Mouse (Mus musculus) thymus, adult 18-20 months (tissue): Measurements from ENCODE around the gene Nkd2.

Experiments
- DNase-seq, 2 experiments: peaks; one replicate each; pipeline ENCODE4 v3.0.0; 2022; ENCODE audit warnings: mixed read lengths in 2 of 2

Nkd2 gene

DNA sequence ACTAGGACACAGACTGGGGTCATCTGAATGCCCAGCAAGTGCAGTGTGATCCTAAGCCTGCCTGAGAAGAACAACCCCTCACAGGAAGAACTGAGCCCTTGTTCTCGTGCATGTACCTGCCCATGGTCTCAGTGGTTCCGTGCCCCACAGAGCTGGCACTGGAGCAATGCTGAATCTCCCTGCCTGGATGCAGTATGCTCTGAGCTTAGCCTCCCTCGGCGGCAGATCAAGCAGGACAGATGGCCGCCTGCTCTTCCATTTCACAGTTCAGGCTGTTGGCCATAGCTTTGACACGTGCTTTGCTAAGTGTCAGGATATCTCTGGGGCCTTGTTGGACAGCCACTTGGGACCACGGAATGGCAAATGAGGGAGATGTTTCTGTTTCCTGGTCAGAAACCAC lies 33.2 kb downstream of the Nkd2 start:
- DNase-seq: no peak

DNA sequence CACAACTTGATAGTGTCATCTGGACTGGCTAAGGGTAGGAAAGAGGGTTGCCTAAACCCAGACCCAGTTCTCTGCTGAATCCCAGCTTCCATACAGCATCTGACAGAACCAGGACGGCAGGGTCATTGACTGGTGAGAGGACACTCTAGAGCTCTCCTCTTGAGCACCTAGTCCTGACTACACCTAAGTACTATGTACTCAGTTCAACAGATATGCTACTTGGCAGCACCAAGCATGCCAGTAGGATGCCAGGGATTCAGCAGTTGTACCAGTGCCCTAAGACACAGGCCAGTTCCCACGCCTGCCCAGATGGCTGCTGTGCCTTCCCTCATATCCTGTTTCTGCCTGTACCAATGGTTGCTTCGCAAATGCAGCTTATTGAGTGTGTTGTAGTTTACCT lies 34.5 kb downstream of the Nkd2 start:
- no peak for DNase-seq

DNA sequence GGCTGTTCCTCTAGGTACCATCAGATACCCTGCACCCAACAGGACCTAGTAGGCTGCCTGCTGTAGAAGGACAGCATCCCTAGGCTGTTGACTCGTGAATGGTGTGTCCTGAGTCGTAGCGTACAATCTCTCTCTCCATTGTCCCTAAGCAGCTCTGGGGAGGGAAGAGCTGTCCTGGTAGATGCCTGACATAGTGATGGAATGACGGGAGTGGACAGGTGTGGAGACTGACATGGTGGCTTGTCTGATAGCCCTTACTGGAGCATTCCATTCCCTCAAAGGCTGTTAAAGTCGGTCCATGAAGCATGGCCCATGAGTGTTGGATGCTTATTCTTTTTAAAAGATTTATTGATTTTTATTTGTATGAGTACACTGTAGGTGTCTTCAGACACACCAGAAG lies 42.5 kb downstream of the Nkd2 start:
- no peak for DNase-seq

DNA sequence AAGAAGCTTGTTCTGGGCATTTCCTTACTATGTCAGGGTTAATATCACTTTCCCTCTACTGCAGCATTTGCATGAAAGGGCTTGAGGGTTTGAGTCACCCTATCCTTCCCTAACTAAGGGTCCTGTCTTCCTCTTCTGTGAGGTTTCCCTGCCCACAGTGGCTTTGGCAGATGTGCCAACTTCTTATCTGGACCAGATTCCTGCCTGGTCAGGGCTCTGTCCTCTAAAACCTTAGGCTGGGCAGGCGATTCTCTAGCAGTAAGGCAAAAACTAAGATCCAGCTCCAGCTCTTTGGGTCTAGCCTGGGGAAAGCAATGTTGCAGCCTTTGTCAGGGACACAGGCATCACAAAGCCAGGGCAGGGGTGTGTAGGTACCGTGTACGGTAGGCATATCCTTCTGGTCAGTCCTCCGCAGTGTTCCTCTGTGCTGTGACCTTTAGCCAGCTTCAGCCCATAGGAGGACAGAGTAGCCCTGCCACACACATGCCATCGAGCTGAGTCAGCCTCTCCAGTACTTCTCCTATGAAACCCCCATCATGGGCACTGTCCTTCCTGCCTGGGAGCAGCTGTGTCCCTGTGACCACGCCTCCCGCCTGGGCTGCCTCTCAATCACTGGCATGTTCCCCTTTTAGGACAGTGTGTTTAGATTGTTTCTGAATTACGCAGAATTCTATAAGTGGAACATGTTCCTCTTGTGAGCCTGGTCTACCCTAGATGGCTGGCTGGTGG lies 43.8 kb downstream of the Nkd2 start:
- no peak for DNase-seq

DNA sequence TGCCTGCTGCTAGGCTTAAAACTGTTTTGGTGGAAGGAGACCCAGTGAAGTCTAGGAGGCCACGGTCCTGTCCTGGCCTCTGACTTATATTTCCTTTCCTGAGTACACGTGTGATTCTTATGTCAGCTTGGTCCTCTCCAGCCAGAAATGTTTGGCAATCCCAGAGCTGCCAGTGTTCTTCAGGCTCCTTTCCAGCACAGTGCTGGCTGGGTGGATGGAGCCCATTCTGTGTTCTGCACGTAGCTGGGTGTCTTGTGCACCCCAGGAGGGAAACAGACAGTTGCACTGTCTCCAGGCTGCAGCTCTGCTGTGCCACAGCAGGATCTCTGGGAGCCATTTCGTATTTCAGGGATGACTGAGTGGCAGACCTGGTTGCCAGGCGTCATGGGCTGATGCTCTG lies 48.3 kb downstream of the Nkd2 start:
- DNase-seq: no peak

DNA sequence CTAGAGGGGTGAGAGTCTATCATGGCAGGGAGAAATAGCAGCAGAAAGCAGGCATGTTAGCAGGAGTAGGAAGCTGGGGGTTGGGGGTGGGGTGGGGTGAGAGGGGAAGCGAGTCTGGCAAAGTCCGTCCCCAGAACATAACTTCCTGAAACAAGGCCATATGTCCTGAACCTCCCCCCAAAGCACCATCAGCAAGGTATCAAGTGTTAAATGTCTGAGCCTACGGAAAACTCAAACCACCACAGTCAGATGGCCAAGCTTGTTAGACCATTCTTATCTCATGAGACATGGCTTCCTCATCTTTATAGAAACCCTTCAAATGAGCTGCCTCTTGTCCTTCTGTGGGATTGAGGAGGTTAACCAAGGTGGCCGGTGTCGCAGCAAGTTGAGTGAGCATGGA lies 54.3 kb downstream of the Nkd2 start:
- DNase-seq: no peak

DNA sequence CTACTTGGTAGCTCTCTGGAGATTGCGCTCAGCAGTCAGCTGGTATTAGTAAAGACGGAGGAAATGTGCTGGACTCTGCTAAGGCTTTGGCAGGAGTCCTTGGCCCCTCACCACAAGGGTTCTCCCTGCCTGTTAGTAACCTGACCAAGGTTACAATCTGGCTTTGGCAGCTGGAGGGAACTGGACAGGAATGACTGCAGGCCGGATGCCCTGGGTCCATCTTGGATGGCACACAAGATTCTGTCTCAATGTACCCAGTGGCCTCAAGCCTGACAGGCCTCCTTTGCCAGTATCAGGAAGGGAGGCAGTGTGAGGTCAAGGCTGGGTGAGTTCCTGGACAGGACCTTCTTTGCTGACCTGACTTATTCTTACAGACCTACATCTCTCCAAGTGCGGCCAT lies 55.3 kb downstream of the Nkd2 start:
- no peak for DNase-seq

DNA sequence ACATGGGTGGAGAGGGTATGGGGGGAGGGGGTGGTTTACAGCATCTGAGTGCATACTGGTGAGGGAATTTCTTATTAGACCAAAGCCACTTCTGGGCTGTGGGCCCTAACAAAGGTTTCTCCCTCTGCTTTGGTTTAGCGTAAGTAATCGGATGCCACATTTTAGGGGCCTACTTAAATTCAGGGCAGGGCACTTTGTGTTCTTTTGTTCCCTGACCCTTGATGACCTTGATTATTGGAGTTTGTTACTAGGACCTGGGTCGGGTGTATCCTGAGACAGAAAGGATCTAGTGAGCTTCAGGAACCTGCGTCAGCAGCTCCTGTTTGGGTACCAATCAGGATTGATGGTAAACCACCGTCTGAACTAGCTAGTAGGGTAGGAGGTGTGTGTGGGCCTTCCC lies 64.9 kb downstream of the Nkd2 start:
- no peak for DNase-seq

DNA sequence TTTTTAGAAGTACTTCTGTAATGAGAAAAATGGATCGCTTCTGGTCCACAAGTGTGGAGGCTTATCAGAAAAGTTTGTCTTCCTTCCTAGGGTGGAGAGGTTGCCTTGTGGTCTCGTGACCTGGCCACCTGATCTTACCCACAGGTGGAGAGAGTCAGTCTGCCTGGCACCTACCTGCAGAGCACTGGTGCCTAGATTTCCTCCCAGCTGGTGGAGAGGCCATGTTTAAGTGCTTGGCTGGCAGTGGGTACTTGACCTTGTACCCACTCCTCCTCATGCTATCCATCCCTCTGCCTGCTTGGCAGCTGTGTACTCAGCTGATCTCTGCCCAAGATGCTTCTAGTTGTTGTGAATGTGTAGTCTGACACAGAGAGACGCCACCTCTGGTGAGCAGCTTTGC lies 69.9 kb downstream of the Nkd2 start:
- no peak for DNase-seq

DNA sequence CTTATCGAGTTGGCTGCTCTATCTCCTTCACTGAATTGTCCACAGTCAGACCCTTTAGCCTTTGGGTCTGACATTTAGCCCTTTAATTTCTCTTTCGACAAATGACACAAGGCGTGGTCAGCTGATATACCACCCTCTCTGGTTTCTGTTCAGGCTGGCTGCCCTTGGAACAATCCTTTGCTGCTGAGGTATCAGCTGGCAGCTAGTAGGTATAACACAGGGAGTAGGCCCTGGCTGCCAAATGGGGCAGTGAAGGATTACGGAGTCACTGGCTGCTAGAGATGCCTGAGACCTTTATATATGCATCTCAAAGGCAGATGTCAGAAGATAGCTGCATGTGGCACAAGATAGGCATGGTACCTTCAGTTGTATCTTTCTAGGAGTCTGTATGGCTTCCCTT lies 71.6 kb downstream of the Nkd2 start:
- no peak for DNase-seq

DNA sequence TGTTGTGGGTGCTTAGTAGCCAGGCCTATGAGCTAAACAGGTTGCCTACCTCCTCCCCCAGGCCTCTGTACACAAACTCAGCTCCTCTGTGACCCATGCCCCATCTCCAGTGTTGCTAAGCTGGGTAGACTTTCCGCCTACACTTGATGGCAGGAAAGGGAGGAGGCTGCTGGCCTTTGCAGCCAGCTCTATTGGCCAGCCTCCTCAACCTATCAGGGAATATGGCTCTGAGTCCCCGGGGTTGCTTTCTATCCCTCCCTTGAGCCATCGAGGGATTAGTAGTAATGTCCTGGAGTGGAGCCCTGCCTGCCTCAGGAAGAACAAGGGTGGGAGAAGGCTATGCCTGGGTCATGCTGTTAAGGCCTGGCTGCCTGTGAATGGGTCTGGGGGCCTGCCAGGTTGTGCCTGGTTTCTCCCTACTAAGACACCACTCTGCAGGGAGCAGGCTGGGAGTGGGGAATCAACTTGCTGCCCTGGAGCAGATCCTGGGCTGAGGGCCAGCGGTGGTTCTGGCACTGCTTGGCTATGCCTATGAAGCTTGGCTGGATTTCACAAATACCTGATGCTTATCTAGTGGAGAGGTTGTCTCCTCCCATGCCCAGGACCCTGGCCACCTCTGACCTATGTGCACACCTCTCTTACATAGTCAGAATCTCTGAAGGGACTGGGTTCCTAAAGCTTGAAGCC lies 73.8 kb downstream of the Nkd2 start:
- no peak for DNase-seq

DNA sequence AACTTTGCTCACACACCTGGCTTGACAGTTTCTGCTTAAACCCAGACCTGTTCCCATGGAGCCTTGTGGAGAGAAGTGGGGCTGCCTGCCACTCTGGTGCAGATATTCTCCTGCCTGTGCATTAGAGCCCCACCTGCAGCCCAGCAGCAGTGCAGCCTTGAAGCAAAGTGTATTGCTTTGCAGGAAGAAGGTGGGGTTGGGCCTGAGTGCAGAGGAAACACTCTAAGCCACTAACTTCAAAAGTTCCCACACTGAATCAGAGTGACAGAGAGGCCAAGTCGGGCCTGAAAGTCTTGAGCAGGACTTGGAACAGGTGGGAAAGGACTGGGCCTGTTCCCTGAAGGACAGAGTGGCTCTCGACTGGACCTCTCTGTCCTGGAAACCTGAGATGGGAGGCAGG lies 74.8 kb downstream of the Nkd2 start:
- peak; percentile 55 to 73 for DNase-seq

DNA sequence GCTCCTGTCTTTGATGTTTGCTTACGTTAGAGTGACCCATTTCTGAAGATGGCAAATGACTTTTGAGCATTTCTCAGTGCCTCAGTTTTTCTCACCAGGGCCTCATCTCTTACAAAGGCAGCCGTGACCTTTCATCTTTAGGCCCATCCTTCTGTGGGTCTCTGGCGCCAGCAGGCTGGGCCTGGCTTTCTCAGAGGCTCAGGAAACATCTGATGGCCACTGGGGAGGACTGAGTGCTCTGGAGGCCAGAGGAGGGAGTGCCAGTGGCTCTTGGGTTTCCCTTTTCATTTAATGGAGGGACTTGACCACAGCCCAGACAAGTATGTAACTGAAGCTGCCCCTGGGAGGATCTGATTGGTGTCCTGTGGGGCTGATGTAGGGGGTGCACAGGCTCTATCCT lies 76.3 kb downstream of the Nkd2 start:
- no peak for DNase-seq

DNA sequence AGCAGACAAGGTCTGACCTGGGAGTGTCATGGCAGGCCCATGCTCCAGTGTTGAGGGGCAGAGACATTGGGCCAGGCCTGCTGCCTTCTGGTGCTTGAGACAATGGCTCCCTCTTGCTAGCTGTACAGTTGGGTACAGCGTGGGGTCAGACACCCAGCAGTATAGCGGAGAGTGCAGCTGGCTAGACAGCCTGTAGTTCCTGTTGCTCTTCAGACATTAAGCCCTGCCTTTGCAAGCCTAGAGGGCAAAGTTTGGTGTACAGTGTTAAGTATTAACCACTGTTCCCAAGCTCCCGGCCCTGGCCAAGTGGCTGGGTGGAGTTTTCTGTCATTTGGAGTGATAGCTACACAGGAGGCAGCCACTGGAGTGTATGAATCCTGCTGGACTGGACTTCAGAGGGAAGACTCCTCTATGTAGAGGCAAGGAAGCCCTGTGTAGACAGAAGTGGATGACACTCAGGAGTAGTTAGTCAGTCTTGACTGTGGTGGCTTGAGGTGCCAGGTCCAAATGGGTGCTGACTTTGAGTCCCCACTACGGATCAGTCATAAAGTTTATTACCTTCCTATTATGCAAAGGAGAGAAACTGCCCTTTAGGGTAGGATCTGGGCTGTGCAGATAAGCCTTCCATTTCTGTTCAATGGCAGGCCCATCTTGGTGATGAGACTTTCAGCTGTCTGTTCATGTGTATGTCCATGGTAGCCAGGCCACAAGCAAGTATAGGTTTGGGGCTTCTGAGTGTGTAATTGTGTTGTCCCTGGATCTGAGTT lies 77.3 kb downstream of the Nkd2 start:
- no peak for DNase-seq
